Mouse (Mus musculus): ENCODE results near the gene Pafah1b3.
"Not testable (repeated sequence)": the region's sequence is repeated elsewhere in the genome, so short reads cannot be mapped to it uniquely, and the experiment has no call there.

Gene Pafah1b3

DNA sequence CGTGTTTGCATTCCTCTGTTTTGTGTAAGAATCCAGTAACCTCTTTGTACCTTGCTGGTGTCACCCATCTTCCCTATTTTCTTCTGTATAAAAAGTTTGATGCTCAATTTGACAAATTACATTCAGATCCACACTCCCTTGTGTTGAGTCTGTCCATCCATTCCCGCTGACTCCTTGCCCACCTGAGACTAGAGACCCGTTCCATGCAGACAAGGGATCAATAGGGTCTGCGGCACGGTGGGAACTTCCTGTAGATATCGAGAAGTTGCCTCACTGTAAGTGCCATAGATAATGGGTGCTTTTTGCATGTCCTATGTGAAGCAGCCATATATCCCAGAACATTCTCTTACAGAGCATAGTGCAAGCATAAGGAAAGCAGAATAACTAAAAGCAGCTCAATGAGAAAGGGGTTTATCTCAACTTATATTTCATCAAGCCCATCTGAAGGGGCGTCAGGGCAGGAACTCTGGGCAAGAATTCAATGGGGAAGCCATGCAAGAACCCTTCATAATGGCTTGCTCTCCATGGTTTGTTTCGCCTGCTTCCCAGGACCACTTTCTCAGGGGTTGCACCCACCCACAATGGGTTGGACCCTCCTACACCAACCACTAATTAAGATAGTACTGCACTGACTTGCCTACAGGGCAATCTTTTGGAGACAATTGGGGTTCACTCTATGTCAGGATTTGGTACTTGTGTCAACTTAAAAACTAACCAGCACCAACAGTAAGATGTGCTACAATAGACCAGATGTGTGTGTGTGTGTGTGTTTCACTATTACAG, 31.4 kb downstream of the Pafah1b3 start:
- DNase-seq: no peak

DNA sequence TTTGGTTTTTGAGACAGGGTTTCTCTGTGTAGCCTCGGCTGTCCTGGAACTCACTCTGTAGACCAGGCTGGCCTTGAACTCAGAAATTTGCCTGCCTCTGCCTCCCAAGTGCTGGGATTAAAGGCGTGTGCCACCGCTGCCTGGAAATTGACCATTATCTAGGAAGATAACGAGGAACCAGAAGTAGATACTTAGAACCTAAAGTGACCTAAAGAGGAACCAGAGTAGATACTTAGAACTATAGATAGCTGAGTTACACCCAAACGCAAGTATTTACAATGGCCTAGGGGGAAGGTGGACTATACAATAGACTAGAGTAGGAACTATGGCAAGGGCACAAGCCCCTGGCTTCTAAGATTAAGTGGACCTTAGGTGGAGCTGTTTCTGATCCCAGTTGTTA, 32.0 kb downstream of the Pafah1b3 start:
- not testable (repeated sequence) for DNase-seq

DNA sequence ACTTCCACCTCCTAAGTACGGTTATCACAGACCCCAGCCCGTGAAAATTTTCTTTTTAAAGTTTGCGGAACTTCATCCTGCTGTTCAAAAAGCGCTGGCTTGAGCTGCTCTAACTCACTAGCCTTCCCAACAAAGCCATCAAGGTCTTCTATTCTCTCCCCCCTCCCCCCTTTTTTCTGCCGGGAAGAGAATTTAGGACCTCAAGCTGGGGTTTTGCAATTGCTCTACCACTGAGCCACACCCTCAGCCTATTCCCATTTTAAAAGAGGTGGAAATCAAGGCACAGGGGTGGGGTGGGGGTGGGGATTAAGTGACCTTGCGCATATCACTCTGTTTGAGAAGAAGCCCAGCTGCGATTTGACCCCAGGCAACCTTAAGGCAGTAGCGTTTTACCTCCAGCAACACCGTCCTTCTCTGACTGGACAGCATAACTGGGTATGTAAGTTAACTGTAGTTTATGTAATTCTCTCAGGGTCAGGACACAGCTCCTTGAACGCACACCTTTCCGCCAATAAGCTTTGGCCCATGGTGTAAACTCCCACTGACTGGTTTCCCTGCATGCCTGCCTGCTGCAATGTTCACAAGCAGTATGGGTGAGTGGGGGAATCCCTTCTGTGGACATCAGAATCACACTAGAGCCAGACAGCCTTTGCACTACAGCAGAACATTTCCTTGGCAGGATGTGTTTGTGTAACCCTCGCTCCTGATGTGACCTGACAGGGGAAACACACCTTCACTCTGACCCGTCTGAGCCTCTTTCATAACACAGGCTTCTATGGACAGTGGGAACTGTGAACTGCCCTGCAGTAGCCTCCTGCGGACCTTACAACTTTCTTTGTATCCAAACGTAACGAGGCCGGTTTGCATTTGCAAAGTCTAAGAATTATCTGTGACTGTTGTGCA, 33.6 kb downstream of the Pafah1b3 start:
- DNase-seq: no peak

- no peak for DNase-seq
Measured at GRCm38 (mm10) chr7:25261896-25262295, 35.9 kb downstream of the Pafah1b3 start.

DNA sequence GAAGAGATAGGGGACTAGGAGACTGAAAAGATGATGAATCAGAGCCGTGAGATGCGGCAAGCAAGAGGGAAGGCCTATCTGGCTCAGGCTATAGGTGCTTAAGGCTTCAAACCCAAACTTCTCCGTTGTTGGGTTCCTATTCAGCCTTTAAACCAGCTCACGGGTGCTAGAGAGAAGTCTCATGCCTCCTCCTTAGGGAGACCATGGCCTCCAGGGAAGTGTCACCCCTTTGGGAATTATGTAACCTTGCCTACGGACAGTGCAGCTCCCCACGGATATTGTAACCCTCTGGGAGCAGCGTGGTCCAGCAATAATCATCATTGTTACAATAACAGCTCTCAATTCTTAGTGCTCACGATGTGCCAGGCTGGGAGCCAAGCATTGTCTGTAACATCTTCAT, 46.0 kb downstream of the Pafah1b3 start:
- DNase-seq: no peak

GRCm38 (mm10) chr7:25251071-25251791, 46.6 kb downstream of the Pafah1b3 start:
- DNase-seq: peak; percentile 92

DNA sequence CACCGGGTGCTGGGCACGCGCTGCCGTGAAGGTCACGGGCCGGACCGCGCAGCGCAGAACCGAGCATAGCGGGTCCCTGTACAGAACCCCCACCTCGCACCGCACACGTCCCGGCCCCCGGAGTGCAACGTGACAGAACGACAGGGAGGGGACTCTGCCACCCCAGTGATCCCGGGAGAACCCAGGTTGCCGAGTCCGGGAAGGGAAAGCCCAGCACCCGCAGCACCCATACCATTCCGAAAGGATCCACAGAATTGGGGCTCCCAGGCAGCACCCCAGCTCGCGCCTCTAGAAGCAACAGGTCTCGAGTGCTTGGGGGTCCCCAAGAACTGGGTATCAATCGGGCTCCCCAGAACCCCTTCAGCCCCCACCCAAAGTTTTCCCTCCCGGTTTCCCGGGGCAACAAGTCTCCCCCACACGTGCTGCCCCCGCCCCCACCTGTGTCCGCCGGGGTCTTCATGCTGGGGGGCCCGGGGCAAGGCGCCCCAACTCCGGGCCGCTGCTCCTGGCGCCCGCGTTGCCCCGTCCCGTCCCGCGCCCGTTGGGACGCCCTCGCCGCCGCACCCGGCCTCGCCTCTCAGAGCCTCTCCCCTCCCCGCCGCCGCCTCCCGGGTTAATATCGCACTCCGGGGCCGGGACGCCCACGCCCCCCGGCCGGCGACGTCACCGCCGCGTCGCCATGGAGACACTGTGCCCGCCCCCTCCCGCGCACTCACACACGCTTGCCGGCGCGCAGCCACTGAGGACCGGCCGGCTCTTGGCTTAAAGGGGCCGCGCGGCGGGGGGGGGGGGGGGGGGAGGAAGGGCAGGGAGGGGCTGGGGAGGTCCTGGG, 47.4 kb downstream of the Pafah1b3 start, which contains the start of gene Erf:
TSS of gene Erf (minus strand) at position 621 of the 832 bp plus-strand sequence.
- DNase-seq: peak; percentile 97

DNA sequence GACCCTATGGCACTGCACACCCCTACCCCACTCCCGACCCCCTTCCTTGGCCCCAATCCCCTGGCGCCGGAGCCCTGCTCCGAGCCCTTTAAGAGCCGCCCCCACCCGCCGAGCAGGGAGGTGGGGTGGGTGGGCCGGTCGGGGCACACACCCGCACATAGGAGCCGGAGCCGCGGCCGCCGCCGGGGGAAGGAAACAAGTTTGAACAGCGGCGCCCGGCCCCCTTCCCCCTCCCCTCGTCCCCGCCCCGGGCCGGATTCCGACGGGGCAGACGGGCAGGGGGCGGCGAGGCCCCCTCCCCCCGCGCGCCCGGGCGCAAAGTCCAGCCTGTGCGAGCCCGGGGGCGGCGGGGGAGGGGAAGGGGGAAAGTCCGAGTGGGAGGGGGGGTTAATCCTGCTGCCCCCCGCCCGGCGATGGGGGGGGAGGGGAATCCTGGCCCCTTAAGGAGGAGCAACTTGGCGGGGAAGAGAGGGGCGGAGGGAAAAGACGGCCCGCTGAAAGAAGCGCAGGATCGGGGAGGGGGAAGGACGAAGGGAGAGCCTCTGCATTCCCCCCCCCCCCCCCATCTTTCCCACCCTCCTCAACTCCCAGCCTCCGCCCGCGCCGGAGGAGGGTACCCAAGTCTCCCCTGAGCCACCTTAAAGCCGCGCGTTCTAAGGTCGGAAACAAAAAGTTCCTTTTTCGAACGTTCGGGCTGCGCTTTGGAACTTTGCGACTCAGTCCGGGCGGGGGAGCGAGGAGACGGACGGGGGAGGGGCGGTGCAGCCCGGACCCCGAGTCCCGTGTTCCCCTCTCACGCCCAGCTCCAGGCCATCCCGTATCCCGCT, 48.3 kb downstream of the Pafah1b3 start:
- peak; percentile 88 for DNase-seq

DNA sequence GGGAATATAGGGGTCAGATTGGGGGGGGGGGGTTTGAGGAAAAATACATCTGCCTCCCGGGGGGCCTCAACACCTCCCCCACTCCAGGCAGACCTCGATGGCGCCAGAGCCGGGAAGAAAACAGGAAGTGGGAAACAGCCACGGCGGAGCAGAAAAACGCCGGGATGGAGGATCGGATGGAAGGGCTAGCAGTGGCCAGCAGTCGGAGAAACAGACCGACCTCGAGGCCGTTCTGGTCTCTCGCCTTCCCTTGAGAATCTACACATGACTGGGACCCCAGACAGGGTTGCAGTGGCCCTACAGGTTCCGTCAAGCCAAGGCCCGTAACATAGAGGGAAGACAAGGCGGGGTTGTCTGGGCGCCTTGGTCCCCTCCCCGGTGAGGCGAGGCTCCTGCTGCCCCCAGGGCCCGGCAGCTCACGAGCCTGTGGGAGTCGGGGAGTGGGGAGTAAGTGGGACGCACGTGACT, 48.9 kb downstream of the Pafah1b3 start:
- no peak for DNase-seq

- DNase-seq: peak; percentile 64
Measured at GRCm38 (mm10) chr7:25248018-25248647, 49.7 kb downstream of the Pafah1b3 start.

DNA sequence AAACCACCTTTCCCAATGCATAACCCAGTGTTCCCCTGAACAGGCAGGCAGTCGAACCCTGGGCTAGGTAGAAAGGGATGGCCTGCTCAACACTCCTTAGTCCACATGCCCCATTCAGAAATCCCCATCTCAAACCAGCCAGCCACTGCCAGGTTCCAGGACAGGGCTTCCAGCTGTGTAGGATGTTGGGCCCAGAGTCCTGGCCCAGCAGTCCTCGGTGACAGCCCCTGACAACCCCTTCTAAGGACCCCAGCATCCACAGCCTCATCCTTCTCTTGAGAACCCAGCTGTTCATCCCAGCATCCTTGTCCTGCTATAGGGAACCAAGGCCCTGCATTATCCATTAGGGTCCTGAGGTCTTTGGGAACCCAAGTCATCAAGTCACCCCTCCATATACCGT, 50.3 kb downstream of the Pafah1b3 start:
- DNase-seq: no peak

- peak; percentile 47 for DNase-seq
Measured at GRCm38 (mm10) chr7:25246759-25247137, 51.0 kb downstream of the Pafah1b3 start.

- peak; percentile 82 for DNase-seq
Measured at GRCm38 (mm10) chr7:25246079-25246758, 51.6 kb downstream of the Pafah1b3 start.
